Mouse (Mus musculus) midbrain, embryonic 16.5 days (tissue): ENCODE data around the gene Ccdc78. TPM values are rescaled to one million over a fixed set of nuclear protein-coding genes. Genes with fewer than 3 reads are reported as not detected.

Experiments
- ATAC-seq: fragments of 200-750 bp; cut with Nextera tagmentation; 2 replicates; pipeline ENCODE4 v1.8.0; 2017; ENCODE audit warnings: moderate TSS enrichment
- H3K27ac ChIP-seq: fragments of 300-500 bp; sonication (generic); 2 replicates; pipeline ENCODE4 v1.5.1; 2014; ENCODE audit warnings: mild to moderate bottlenecking, low read length, mixed read lengths
- H3K27me3 ChIP-seq: fragments of 300-500 bp; sonication (generic); 2 replicates; pipeline ENCODE4 v1.6.1; 2014; ENCODE audit warnings: low read depth, low read length, mixed read lengths; ENCODE audit not compliant: control insufficient read depth, insufficient read depth
- H3K36me3 ChIP-seq: fragments of 300-500 bp; sonication (generic); 2 replicates; pipeline ENCODE4 v1.6.1; 2014; ENCODE audit warnings: mild to moderate bottlenecking, low read length, moderate library complexity, mixed read lengths; ENCODE audit not compliant: control insufficient read depth, insufficient read depth
- H3K4me1 ChIP-seq: fragments of 300-500 bp; sonication (generic); 2 replicates; pipeline ENCODE4 v1.6.1; 2014; ENCODE audit warnings: mild to moderate bottlenecking, low read length, mixed read lengths; ENCODE audit not compliant: control insufficient read depth, insufficient read depth
- H3K4me2 ChIP-seq: fragments of 300-500 bp; sonication (generic); 2 replicates; pipeline ENCODE4 v1.6.1; 2014; ENCODE audit warnings: mild to moderate bottlenecking, low read length, mixed read lengths
- H3K4me3 ChIP-seq: fragments of 300-500 bp; sonication (generic); 2 replicates; pipeline ENCODE4 v1.5.1; 2014; ENCODE audit warnings: low read depth, mild to moderate bottlenecking, low read length, moderate library complexity, mixed read lengths
- H3K9ac ChIP-seq: fragments of 300-500 bp; sonication (generic); 2 replicates; pipeline ENCODE4 v1.6.1; 2014; ENCODE audit warnings: low read depth, low read length, mixed read lengths
- H3K9me3 ChIP-seq: fragments of 300-500 bp; sonication (generic); replicated peaks from 2 replicates; pipeline ENCODE4 v1.6.1; 2014; ENCODE audit warnings: mild to moderate bottlenecking, low read length, mixed read lengths; ENCODE audit not compliant: control insufficient read depth, poor library complexity, severe bottlenecking
- WGBS: fragments of 180-500 bp; shearing (Covaris S2); extraction: QIAGEN DNeasy Blood & Tissue Kit; methylation state at CpG from one replicate; pipeline ENCODE4 v1.1.7; 2014; 5-methylcytosine and 5-hydroxymethylcytosine counted together
- polyA plus RNA-seq: library from polyadenylated mRNA; unstranded; fragments of >200 nt; fragmentation: Nextera tagmentation; extraction: Ambion mirVana; gene quantifications from 2 replicates; pipeline ENCODE4 v1.2.1, GENCODE M21; 2015

Gene Ccdc78
- polyA plus RNA-seq, 1 experiment from 2014 or later: 0.34 TPM

DNA sequence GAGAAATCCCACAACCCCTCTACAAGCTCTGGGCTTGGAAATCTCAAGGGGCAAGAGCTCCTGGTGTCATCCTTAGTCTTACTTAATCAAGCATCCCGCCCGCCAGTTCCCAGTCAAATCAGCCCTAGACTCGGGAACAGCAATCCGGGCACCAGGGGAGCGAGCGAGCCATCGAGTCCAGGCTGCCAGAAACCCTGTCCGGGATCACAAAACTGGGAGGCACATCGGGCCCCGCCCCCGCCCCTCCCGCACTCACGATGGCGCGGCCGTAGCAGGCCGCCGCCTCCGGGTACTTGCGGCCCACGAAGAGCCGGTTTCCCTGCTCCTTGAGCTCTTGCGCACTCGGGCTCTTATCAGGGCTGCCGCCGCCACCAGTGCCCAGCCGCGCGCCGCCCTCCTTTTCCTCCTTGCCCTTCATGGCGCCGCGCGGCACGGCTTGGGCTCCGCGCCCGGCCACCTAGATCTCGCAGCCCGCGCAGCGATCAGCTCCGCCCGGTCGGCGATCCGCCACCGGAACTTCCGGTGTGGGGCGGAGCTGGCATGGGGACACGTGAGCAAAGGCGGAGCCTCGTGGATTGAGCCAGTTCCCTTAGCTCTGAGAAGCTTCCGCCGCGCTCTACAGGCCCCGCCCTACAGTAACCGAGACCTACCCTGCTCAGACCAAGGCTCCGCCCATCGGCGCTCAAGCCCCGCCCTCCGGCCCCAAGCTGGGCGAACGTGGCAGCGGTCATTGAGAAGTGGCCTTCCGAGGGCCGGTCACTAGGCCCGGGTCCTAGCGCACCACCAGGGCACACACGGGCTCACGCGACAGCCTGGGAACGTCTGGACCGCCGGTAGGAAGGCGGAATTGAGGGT, 46.3 kb downstream of the Ccdc78 start:
- WGBS: under 1% methylated on average over 73 of the region's 77 CpGs
- H3K4me1 ChIP-seq: peaks cover 73% of the 10 kb centered on the region

DNA sequence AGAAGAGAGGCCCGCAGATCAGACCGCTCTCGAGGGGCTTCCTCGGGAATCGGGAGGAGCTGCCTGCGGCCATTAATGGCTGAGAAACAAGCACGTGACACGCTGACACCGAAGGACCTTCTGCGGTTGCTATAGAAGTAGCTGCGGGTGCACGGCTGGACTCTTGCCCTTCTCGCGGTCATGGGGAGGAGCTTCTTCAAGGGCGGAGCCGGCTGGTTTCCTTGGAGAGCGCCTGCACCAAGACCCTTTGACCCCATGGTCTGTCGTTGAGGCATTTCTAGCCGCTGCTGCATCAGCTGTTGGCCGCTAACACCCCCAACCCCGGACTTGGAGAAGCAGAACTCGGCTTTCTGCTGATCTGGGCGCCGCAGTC, 46.9 kb downstream of the Ccdc78 start, which contains the start of gene Stub1:
Gene Stub1 (minus strand): TSS at position 114 of the 373 bp plus-strand sequence.
- H3K27ac ChIP-seq: peak within 1 kb of the TSS; percentile 97
- under 1% methylated on average over 24 of the region's 24 CpGs for WGBS
- peak; percentile 36 for ATAC-seq
- H3K36me3 ChIP-seq: peaks cover 20% of the 10 kb centered on the region
- H3K4me3 ChIP-seq: peak within 1 kb of the TSS; percentile 78
- H3K9ac ChIP-seq: peak within 1 kb of the TSS; percentile 84
- no peaks in the 10 kb centered on the region for H3K27me3 ChIP-seq
- H3K4me1 ChIP-seq: peaks cover 72% of the 10 kb centered on the region
- no peaks in the 10 kb centered on the region for H3K9me3 ChIP-seq
- peak within 1 kb of the TSS; percentile 91 for H3K4me2 ChIP-seq

More for the DNA sequence above, 46.3 kb downstream of the Ccdc78 start:
- peaks cover 18% of the 10 kb centered on the region for H3K36me3 ChIP-seq
- no peaks in the 10 kb centered on the region for H3K27me3 ChIP-seq
- peak overlapping the region; percentile 78 for H3K4me3 ChIP-seq
- ATAC-seq: peak; percentile 90
- no peaks in the 10 kb centered on the region for H3K9me3 ChIP-seq
- peak overlapping the region; percentile 91 for H3K4me2 ChIP-seq
- peak overlapping the region; percentile 84 for H3K9ac ChIP-seq
- H3K27ac ChIP-seq: peak overlapping the region; percentile 97

DNA sequence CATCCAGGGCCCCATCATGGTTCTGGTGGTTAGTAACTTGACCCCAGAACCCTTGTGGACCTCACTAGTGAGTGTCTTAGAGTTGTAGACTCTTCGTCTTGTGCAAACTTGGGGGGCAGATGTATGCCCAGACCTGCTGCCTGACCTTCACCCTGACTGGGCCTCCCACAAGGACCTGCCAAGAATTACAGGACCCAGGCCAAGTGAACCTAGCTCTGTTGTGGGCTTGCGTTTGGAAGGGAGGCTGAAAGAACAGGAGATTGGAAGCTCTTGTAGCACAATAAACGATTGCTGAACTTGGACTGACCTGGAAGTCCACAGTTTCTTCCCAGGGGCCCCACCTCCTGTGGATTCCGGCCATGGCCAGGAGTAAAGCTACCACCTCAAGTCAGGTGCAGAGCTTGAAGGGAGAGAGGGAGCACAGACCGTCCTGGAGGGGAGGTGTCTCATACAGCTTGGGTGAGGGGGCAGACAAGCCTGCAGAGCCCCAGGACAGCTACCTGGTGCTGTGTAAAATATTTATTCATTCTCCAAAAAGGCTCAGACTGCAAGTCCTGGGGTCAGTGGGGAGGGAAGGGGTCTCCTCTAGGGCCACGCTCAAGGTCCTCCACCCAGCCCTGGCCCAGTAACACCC, 47.7 kb downstream of the Ccdc78 start:
- H3K27me3 ChIP-seq: no peaks in the 10 kb centered on the region
- H3K4me3 ChIP-seq: peak overlapping the region; percentile 78
- peak overlapping the region; percentile 84 for H3K9ac ChIP-seq
- no peaks in the 10 kb centered on the region for H3K9me3 ChIP-seq
- peak overlapping the region; percentile 91 for H3K4me2 ChIP-seq
- ATAC-seq: no peak
- peak overlapping the region; percentile 97 for H3K27ac ChIP-seq
- peaks cover 70% of the 10 kb centered on the region for H3K4me1 ChIP-seq
- WGBS: 61% methylated on average over 6 of the region's 6 CpGs
- H3K36me3 ChIP-seq: peaks cover 24% of the 10 kb centered on the region

DNA sequence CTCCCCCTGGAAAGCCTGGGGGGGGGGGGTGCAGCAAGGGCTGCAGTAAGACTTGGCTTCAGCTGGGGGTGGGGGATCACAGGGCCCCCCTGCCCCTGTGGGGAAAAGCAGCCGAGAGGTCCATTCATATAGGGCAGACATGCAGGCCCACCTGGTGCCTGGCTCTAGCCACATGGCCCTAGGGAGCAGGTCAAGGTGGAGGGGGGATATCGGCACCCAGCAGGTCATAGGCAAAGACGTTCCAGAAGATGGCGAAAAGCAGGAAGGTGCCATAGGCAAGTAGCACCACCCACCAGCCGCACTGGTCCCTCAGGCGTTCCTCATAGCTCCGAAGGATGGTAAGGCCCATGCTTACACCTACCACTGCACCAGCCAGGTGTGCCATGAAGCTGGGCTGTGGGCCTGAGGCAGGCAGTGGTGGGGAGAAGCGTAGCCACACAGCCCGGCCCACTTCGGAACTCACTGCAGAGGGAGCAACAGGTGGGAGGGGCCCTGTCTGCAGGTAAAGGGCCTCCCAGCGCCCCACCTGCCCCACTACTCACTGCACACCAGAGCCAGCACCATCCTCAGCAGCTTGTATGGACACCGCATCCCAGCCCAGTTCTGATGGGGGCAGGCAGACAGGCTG, 48.3 kb downstream of the Ccdc78 start:
- Histone ChIP-seq H3K9me3 (no peaks in the 10 kb centered on the region), H3K4me3 (peak overlapping the region; percentile 4; the same call in 1 of the 2 replicates), H3K4me2 (peak overlapping the region; percentile 91), H3K36me3 (peaks cover 28% of the 10 kb centered on the region), H3K27me3 (no peaks in the 10 kb centered on the region), H3K9ac (peak overlapping the region; percentile 84; the same call in 1 of the 2 replicates), H3K27ac (no peak overlapping the region), H3K4me1 (peaks cover 67% of the 10 kb centered on the region)
- 90% methylated on average over 12 of the region's 12 CpGs for WGBS
- ATAC-seq: no peak

DNA sequence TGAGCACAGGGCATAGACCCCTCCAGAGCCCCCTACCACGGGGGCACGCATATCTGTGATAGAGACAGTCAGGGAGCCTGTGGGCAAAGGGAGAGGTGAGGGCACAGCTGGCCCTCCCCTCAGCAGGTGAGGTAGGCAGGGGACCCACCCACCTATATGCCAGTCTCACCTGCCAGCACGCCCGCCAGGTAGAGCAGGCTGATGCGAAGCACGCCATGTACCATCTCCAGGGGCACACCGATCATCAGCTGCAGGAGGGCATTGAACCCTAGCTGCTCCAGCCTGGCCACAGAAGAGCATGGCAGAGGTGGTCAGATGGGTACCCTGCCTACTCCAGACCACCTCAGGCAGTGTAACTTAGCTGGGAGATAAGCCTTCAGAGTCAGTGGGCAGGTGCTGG, 48.9 kb downstream of the Ccdc78 start:
- H3K4me1 ChIP-seq: peaks cover 62% of the 10 kb centered on the region
- no peak overlapping the region for H3K9ac ChIP-seq
- no peaks in the 10 kb centered on the region for H3K27me3 ChIP-seq
- H3K4me2 ChIP-seq: peak overlapping the region; percentile 91
- 97% methylated on average over 7 of the region's 7 CpGs for WGBS
- no peak for ATAC-seq
- H3K4me3 ChIP-seq: no peak overlapping the region
- peaks cover 30% of the 10 kb centered on the region for H3K36me3 ChIP-seq
- H3K9me3 ChIP-seq: no peaks in the 10 kb centered on the region
- no peak overlapping the region for H3K27ac ChIP-seq

DNA sequence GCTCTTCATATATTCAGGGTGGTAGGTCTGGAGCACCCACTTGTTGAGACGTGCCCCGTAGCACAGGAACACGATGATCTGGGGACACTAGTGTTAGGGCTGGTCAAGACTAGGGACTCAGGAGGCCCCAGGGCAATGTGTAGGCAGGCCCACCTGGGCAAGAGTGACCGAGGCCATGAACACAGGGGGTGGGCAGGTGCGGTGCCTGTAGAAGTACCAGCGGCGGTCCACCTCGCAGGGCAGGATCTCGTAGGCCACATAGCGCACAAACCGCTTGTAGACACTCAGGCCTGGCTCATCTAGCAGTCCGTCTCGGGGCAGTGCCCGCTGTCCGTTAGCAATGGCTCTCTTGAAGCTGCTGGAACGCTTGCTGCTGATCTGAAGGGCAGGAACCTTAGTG, 49.4 kb downstream of the Ccdc78 start:
- H3K9me3 ChIP-seq: no peaks in the 10 kb centered on the region
- H3K4me2 ChIP-seq: peak overlapping the region; percentile 71
- H3K4me3 ChIP-seq: no peak overlapping the region
- no peaks in the 10 kb centered on the region for H3K27me3 ChIP-seq
- H3K4me1 ChIP-seq: peaks cover 58% of the 10 kb centered on the region
- ATAC-seq: no peak
- H3K27ac ChIP-seq: no peak overlapping the region
- 93% methylated on average over 16 of the region's 16 CpGs for WGBS
- H3K9ac ChIP-seq: peak overlapping the region; percentile 81; the same call in 1 of the 2 replicates
- peaks cover 30% of the 10 kb centered on the region for H3K36me3 ChIP-seq

DNA sequence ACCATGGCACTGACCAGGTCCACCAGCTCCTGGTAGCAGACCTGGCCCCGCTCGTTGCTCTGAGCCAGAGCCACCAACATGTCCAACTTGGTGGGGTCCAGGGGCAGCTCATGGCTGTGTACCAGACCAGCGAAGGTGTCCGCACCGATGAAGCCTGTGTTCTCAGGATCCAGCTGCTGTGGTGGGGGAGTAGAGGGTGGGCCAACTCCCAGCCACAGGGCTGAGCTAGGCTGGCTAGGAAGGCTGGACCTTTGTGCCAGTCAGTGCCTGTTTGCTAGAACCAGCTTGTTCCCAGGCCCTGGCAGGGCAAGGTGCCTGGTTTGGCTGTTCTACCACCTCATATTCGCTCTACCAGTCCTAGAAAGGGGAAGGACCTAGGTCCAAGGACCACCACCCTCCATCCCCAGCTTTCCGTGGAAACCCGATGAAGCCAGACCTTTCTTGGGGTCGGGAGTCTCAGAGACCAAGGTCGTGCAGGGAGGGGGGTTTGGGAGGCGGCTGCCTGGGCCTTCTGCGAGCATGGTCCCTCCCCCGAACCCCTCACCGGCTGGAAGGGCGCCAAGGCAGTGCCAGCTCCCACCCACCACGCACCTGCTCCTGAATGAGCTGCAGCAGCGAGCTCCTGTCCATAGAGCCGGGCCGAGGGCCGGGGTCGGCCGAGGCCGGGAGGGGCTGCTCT, 50.2 kb downstream of the Ccdc78 start:
- no peak for ATAC-seq
- H3K27ac ChIP-seq: peak overlapping the region; percentile 86
- H3K4me2 ChIP-seq: peak overlapping the region; percentile 71
- 23% methylated on average over 22 of the region's 23 CpGs for WGBS
- no peaks in the 10 kb centered on the region for H3K27me3 ChIP-seq
- peaks cover 30% of the 10 kb centered on the region for H3K36me3 ChIP-seq
- H3K4me3 ChIP-seq: peak overlapping the region; percentile 56
- peaks cover 51% of the 10 kb centered on the region for H3K4me1 ChIP-seq
- no peaks in the 10 kb centered on the region for H3K9me3 ChIP-seq
- peak overlapping the region; percentile 81 for H3K9ac ChIP-seq

DNA sequence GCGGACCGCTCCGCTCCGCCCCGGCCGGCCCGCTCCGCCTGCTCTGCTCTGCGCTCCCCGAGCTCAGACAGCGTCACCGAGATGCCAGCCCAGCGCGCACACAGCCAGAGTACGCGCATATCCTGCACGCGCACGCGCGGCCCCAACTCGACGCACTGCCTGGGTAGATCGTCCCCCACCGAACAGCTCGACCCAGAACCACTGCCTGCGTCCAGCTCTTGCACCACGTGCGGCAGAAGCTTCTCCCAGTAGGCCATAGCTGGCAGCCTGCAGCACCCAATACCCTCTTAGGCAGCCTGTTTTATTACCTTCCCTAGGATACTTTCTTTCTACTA, 50.7 kb downstream of the Ccdc78 start, which contains the start of gene Rhbdl1:
Gene Rhbdl1 (minus strand): TSS at position 220 of the 335 bp plus-strand sequence.
- Histone ChIP-seq H3K27ac (peak within 1 kb of the TSS; percentile 86), H3K9ac (peak within 1 kb of the TSS; percentile 81), H3K4me2 (peak within 1 kb of the TSS; percentile 71), H3K4me1 (peaks cover 46% of the 10 kb centered on the region), H3K36me3 (peaks cover 30% of the 10 kb centered on the region), H3K9me3 (no peaks in the 10 kb centered on the region), H3K27me3 (no peaks in the 10 kb centered on the region), H3K4me3 (peak within 1 kb of the TSS; percentile 56)
- WGBS: under 1% methylated on average over 29 of the region's 29 CpGs
- peak; percentile 37 for ATAC-seq
